Mouse (Mus musculus): ENCODE results near the gene Smyd3.

The Smyd3 gene

GRCm38 (mm10) chr1:179458236-179458986 lies 59.4 kb downstream of the Smyd3 start:
- DNase-seq = no peak

- no peak for DNase-seq
Observed at GRCm38 (mm10) chr1:179454600-179454999, 63.2 kb downstream of the Smyd3 start.

- DNase-seq = peak; percentile 52
Observed at GRCm38 (mm10) chr1:179451211-179451610, 66.6 kb downstream of the Smyd3 start.

- no peak for DNase-seq
Observed at GRCm38 (mm10) chr1:179446845-179447212, 71.0 kb downstream of the Smyd3 start.

DNA sequence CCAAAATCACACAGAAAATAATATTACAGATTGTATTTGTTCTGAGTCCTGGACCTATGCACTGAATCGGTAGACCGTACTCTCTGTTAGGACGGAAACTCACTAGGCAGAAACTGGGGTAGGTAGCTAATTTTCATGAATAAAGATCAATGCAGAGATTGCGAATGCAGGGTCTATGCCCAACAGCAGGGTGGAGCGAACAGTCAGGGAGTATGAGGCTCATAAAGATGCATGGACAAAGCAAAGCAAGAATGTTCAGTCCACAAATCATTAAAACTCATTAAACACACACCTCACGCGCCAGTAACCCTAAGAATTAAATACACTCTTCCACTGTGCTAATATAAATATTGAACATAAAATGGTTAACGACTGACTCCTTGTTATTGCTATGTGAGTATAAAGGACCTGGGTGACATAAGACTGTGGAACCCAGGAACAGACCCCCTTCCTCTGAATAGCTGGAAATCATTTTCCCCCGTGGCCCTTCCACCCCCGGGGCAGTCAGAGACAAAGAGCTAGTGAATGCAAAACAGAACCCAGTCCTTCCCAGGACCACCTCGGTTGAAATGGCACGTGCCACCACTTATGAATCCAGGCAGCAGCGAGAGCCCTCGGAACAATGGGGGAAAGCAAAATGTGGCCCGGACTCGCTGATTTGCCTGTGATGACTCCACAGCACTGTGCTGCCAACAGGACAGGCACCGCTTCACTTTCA lies 71.6 kb downstream of the Smyd3 start:
- no peak for DNase-seq

DNA sequence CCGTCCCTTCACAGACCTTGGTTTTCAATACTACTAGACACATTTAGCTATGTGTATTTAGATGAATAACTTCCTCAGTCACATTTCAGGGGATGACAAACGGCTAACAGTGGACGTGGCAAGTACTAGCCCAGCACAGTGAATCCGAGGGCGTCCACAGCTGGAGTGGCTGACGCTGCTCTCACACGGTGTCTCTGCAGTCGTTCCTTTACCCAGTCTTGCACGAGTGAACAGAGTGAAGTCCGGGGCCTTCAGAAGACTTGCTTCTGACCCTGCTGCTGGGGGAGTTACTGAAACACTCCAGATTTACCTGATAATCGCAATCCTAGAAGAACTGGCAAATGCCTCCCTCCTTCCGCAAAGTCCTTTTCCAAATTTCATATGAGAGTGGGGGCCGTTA lies 74.0 kb downstream of the Smyd3 start:
- DNase-seq = no peak

- DNase-seq = no peak
Observed at GRCm38 (mm10) chr1:179443423-179443822, 74.4 kb downstream of the Smyd3 start.

DNA sequence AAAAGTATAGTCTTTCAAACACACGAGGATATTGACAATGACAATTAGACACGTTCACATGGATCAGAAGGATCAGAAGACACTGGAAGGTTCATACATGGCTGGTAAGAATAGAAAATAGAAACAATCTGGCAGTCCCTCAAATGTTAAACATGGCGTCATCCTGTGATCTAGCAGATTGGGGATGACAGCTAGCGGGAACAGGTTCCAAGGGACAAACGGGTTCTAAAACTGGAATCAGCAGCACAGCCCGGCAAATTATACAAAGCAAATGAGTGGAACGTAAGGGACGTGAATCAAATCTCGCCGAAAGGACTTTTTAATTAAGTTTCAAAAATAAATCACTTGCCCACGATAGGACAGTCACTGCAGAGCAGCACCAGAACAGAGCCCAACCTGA lies 81.2 kb downstream of the Smyd3 start:
- DNase-seq = no peak

- no peak for DNase-seq
Observed at GRCm38 (mm10) chr1:179434443-179435260, 83.2 kb downstream of the Smyd3 start.

DNA sequence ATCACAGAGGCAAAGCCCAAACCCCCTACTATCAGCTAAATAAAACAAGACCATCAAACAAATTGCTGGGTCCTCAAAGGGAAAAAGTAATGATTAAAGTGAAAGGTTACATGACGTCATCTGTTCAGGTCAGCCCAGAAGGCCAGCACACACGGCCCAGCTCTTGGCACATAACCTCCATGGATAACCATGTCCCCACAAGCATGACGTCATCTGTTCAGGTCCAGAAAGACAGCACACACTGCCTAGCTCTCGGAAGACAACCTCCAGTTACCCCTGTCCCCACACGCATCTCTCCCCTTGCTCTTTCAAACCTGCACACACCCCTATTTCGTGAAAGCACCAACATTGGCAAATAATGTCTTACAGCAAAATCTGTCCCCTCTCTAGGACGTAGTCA lies 84.0 kb downstream of the Smyd3 start:
- DNase-seq = no peak

GRCm38 (mm10) chr1:179433355-179433754 lies 84.5 kb downstream of the Smyd3 start:
- no peak for DNase-seq

DNA sequence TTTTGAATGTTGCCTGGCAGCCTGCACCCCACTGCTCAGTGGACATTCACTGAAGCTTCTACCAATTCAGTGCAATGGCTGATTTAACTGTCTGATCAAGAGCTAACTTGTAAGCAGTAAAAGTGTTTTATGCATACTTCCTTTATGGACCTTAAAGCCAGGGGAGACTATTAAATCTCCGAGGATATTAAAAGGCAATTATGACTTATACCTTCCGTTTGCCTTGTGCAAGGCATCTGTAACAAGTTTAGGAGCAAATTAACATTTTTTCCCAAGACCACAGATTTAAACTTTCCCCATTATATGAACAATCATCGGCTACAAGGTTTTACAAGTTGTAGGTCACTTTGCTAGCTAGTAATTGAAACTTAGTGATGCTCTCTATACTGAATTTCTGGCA lies 87.8 kb downstream of the Smyd3 start:
- no peak for DNase-seq

GRCm38 (mm10) chr1:179424879-179425472 lies 92.9 kb downstream of the Smyd3 start:
- DNase-seq = no peak

- no peak for DNase-seq
Observed at GRCm38 (mm10) chr1:179419091-179419490, 98.8 kb downstream of the Smyd3 start.

DNA sequence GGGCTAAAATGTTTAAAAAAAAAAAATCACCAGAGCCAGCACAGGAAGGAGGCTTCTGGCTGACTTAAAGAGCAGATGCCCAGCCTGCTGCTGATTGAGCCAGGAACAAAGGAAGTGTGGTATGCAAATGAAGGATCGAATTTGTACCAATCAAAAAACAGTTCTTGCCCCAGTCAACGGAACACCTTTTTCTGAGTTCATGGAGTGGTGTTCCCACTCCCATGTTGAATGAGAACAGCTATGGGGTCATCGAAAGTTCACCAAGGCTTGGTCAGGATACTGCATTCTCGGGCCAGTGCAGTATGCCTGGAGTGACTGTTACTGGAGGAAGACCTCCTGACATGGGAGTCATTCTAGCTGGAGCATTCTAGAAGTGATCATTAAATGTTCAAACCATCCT lies 109.8 kb downstream of the Smyd3 start:
- DNase-seq = no peak

DNA sequence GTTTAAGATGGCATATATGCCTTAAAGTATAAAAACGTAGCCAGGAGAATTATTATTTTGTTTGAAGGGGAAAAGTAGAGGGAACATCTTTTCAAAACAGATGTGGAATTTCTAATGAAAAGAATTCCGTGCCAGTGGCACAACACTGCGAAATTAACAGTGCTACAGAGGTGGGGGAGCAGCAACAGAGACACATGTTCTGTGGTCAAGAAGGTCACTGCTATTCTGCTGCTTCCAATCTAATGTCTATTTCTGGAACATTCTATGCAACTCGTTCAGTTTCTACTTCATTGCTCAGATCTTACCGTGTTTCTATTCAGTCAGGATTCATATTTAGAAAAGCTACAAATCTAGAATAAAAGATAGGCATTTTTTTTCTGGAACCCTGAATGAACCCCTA lies 117.0 kb downstream of the Smyd3 start:
- DNase-seq = no peak

DNA sequence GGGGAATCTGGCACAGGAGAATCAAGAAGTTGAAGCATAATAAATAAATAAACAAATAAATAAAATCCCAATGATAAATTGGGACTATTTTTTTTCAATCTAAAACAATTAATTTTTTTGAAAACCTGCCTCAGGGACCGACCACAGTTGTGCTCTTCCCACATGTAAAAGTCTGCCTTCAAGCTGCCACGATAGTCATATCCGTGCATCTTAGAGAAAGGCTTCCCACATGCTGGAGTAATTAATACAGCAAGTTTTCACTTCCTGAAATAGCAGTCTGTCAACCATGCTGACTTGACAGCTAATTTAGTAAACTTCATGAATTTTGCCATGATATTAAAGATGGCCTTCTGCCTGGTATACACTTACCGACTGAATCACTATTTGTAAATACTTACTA lies 119.2 kb downstream of the Smyd3 start:
- no peak for DNase-seq

DNA sequence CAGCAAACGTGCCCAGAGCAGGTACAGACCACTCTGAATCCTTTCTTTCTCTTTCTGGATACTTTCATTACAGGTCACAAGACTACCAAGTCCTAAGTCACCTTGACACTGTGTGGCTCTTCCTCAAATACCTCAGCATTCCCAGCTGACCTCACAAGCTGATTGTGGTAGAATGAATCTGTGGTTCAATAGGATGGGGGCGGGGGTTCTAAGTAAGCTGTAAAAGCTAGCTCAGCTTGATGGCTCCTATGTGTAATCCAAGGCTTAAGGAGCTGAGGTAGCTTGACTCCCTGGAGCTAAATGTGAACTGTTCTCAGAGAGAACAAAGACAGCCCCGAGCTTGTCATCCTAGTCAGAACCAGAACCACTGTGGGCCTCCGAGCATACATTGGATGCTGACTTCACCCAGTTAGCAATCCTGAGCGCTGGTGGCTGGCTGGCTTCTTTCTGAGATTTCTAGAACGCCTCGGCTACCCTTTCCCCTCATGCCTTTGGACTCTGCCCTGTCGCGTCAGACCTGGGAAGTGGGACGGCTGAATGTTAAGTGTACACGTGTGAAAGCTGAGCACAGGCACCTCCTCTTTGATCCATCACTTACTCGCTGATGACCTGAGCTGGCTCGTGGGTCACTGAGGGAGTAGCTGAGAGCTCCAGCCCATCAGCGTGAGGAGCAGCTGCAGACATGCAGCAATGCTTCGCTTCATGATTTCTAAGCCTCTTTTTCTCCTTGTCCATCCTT lies 131.4 kb downstream of the Smyd3 start:
- DNase-seq = no peak

DNA sequence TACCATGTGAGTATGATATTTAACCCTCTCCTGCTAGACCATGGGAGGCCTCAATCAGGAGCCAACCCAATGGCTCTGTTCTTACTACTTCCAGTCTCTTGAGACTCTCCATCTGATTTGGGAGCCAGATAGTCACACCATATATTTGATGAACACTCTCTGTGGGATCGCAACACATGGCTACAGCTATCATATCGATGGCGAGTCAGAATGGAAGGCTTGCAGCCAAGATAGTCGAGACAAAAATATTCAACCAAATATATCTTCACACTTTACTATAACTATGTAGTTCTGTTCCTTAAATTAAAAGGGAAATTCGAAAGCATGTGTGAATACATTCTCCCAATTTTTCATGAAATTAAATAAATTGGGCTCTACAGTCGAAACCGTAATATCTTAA lies 132.2 kb downstream of the Smyd3 start:
- DNase-seq = no peak

GRCm38 (mm10) chr1:179384296-179384695 lies 133.5 kb downstream of the Smyd3 start:
- no peak for DNase-seq

GRCm38 (mm10) chr1:179378102-179378501 lies 139.7 kb downstream of the Smyd3 start:
- no peak for DNase-seq

DNA sequence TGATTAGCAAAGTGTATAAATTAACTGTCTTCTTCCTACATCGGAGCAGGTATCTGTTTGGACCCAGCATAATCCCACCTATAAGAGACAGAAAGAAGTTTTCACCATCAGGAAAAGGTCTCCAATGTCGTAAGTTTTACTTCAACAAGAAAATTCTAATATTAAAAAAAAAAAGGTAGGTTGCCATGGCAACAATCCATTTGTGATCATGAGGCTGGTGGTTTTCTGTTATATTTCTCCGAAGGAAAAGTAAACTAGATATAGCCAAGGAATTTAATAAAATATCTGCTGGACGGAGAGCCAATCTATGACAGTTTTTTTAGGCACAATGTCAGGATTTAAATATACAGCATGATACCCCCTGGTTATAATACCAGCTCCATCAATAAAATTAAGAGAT lies 142.9 kb downstream of the Smyd3 start:
- DNase-seq = no peak

- no peak for DNase-seq
Observed at GRCm38 (mm10) chr1:179373911-179374310, 143.9 kb downstream of the Smyd3 start.
